In genomic region chr15:98893940-98894745, GRCm38 (mm10) we compare ENCODE assay signal across 8 mouse cellular contexts. TPM values are rescaled to one million over a fixed set of nuclear protein-coding genes. Genes with fewer than 3 reads are reported as not detected.
DNase-seq lines count a peak whose midpoint lies in the region; ATAC-seq lines count a peak whose summit lies in the region.

Gene Rhebl1 (minus strand): TSS chr15:98894540.

- peak within 1 kb of the TSS; percentile 53 for H3K4me3 ChIP-seq in embryonic facial prominence, embryonic 14.5 days (ENCODE audit: low read depth, low read length)
- peak within 1 kb of the TSS; percentile 56 for H3K4me3 ChIP-seq in hindbrain, embryonic 16.5 days (ENCODE audit: low read length)
- peak within 1 kb of the TSS; percentile 59 for H3K4me3 ChIP-seq in liver, embryonic 16.5 days (ENCODE audit: low read depth, low read length)
- peak within 1 kb of the TSS; percentile 41 for H3K4me3 ChIP-seq in neural tube, embryonic 12.5 days

- no peak within 1 kb of the TSS for H3K27ac ChIP-seq in embryonic facial prominence, embryonic 14.5 days (replicated peaks; ENCODE audit: low read depth, low read length)
- no peak within 1 kb of the TSS for H3K27ac ChIP-seq in hindbrain, embryonic 16.5 days (ENCODE audit: low read depth, low read length)
- H3K27ac ChIP-seq in liver, embryonic 16.5 days (ENCODE audit: low read length), result no peak within 1 kb of the TSS
- no peak within 1 kb of the TSS for H3K27ac ChIP-seq in neural tube, embryonic 12.5 days

- H3K27me3 ChIP-seq in embryonic facial prominence, embryonic 14.5 days (replicated peaks; ENCODE audit: control insufficient read depth, insufficient read depth, low read length), result peaks cover 83% of the 10 kb centered on the region
- peaks cover 60% of the 10 kb centered on the region for H3K27me3 ChIP-seq in hindbrain, embryonic 16.5 days (replicated peaks; ENCODE audit: control insufficient read depth, insufficient read depth, low read length)
- H3K27me3 ChIP-seq in liver, embryonic 16.5 days (ENCODE audit: control insufficient read depth, insufficient read depth, low read depth, low read length), result peaks cover 67% of the 10 kb centered on the region
- H3K27me3 ChIP-seq in neural tube, embryonic 12.5 days (replicated peaks), result peaks cover 78% of the 10 kb centered on the region

- WGBS in embryonic facial prominence, embryonic 14.5 days, result under 1% methylated on average over 34 of the region's 77 CpGs
- under 1% methylated on average over 68 of the region's 77 CpGs for WGBS in hindbrain, embryonic 16.5 days
- under 1% methylated on average over 76 of the region's 77 CpGs for WGBS in liver, embryonic 16.5 days (ENCODE audit: insufficient replicate concordance)
- under 1% methylated on average over 77 of the region's 77 CpGs for WGBS in neural tube, embryonic 12.5 days

- no peaks in the 10 kb centered on the region for H3K36me3 ChIP-seq in embryonic facial prominence, embryonic 14.5 days (ENCODE audit: control insufficient read depth, insufficient read depth, low read length)
- H3K36me3 ChIP-seq in hindbrain, embryonic 16.5 days (ENCODE audit: control insufficient read depth, insufficient read depth, low read length), result no peaks in the 10 kb centered on the region
- H3K36me3 ChIP-seq in liver, embryonic 16.5 days (ENCODE audit: control insufficient read depth, insufficient read depth), result no peaks in the 10 kb centered on the region
- H3K36me3 ChIP-seq in neural tube, embryonic 12.5 days, result no peaks in the 10 kb centered on the region

- peak within 1 kb of the TSS; percentile 98 for H3K4me2 ChIP-seq in embryonic facial prominence, embryonic 14.5 days (ENCODE audit: low read depth, low read length)
- peak within 1 kb of the TSS; percentile 100 for H3K4me2 ChIP-seq in hindbrain, embryonic 16.5 days (ENCODE audit: low read length)
- peak within 1 kb of the TSS; percentile 80 for H3K4me2 ChIP-seq in liver, embryonic 16.5 days (ENCODE audit: low read depth, low read length)
- peak within 1 kb of the TSS; percentile 92 for H3K4me2 ChIP-seq in neural tube, embryonic 12.5 days (replicated peaks)

- peak within 1 kb of the TSS; percentile 54 for H3K9ac ChIP-seq in embryonic facial prominence, embryonic 14.5 days (ENCODE audit: low read depth, low read length)
- H3K9ac ChIP-seq in hindbrain, embryonic 16.5 days (ENCODE audit: low read depth, low read length), result peak within 1 kb of the TSS; percentile 62
- H3K9ac ChIP-seq in liver, embryonic 16.5 days (ENCODE audit: low read depth, low read length), result peak within 1 kb of the TSS; percentile 39; the same call in 1 of the 2 replicates
- peak within 1 kb of the TSS; percentile 51 for H3K9ac ChIP-seq in neural tube, embryonic 12.5 days

- H3K4me1 ChIP-seq in embryonic facial prominence, embryonic 14.5 days (ENCODE audit: control insufficient read depth, insufficient read depth, low read length), result peaks cover 9% of the 10 kb centered on the region
- H3K4me1 ChIP-seq in hindbrain, embryonic 16.5 days (ENCODE audit: control insufficient read depth, insufficient read depth, low read depth, low read length), result peaks cover 33% of the 10 kb centered on the region
- peaks cover 34% of the 10 kb centered on the region for H3K4me1 ChIP-seq in liver, embryonic 16.5 days (ENCODE audit: control insufficient read depth, low read depth, low read length)
- peaks cover 33% of the 10 kb centered on the region for H3K4me1 ChIP-seq in neural tube, embryonic 12.5 days

- ATAC-seq in activated CD4-positive, CD25-positive, alpha-beta regulatory T cell, adult 4 months, result peak; percentile 21
- ATAC-seq in embryonic facial prominence, embryonic 14.5 days (ENCODE audit: low read depth), result no peak
- ATAC-seq in hindbrain, embryonic 16.5 days, result 0 out of 2 replicates have a peak, but pooled peaks have one; percentile 51
- no peak for ATAC-seq in liver, embryonic 16.5 days (ENCODE audit: low read depth)
- ATAC-seq in neural tube, embryonic 12.5 days (ENCODE audit: low FRiP score, low read depth), result no peak

- no peaks in the 10 kb centered on the region for H3K9me3 ChIP-seq in embryonic facial prominence, embryonic 14.5 days (ENCODE audit: control insufficient read depth, low read length)
- no peaks in the 10 kb centered on the region for H3K9me3 ChIP-seq in hindbrain, embryonic 16.5 days (ENCODE audit: control insufficient read depth, low read length)
- no peaks in the 10 kb centered on the region for H3K9me3 ChIP-seq in liver, embryonic 16.5 days (replicated peaks; ENCODE audit: control insufficient read depth, low read length)
- no peaks in the 10 kb centered on the region for H3K9me3 ChIP-seq in neural tube, embryonic 12.5 days

- peak; percentile 41 to 44 for DNase-seq in layer of hippocampus, postnatal 36 days
- no peak for DNase-seq in layer of hippocampus, adult 9-10 months (ENCODE audit: low spot score)
- no peak for DNase-seq in embryonic facial prominence, embryonic 14.5 days (ENCODE audit: low spot score)
- no peak for DNase-seq in urinary bladder, postnatal 4 days (ENCODE audit: low spot score in 2 of 2)

RNA-seq across cellular contexts. Expression of gene Rhebl1, which starts in this region (rescaled TPM):
- 1 to 10 TPM; 6.8 to 7.0 TPM for total RNA-seq in layer of hippocampus, postnatal 36 days (2021)
- polyA plus RNA-seq in activated CD4-positive, CD25-positive, alpha-beta regulatory T cell, adult 4 months (2017; shearing (Covaris generic)), result 1 to 10 TPM; 8.7 to 8.8 TPM
- 8.4 and 12.2 TPM in 2 replicates for polyA plus RNA-seq in embryonic facial prominence, embryonic 14.5 days (2014; fragmentation: Nextera tagmentation; extraction: Ambion mirVana)
- 31.4 and 33.4 TPM in 2 replicates for polyA plus RNA-seq in hindbrain, embryonic 16.5 days (2015; fragmentation: Nextera tagmentation; extraction: Ambion mirVana)
- 2.9 and 3.4 TPM in 2 replicates for polyA plus RNA-seq in liver, embryonic 16.5 days (2015; fragmentation: Nextera tagmentation; extraction: Ambion mirVana)
- 27.8 and 27.9 TPM in 2 replicates for polyA plus RNA-seq in neural tube, embryonic 12.5 days (2016; fragmentation: Nextera tagmentation; extraction: Ambion mirVana)

Comparison
In these comparisons a context has a peak if more than half of its experiments do, and no peak if none do; other contexts are left out.
1. DNase-seq: peak in layer of hippocampus, postnatal 36 days (2 of 2); none in layer of hippocampus, adult 9-10 months (single experiment), embryonic facial prominence, embryonic 14.5 days (single experiment) and urinary bladder, postnatal 4 days (0 of 2).
2. ATAC-seq: peak in activated CD4-positive, CD25-positive, alpha-beta regulatory T cell, adult 4 months (single experiment) and hindbrain, embryonic 16.5 days (single experiment); none in embryonic facial prominence, embryonic 14.5 days (single experiment), liver, embryonic 16.5 days (single experiment) and neural tube, embryonic 12.5 days (single experiment).
3. Peak in every context shown above with its lines, with median percentiles within 50 percentile points of each other: H3K4me2 ChIP-seq, H3K4me3 ChIP-seq and H3K9ac ChIP-seq.